Mouse (Mus musculus) cerebellum, postnatal 4 days (tissue): ENCODE data around the gene Dhrs7c.

Source experiments
- DNase-seq, 2 experiments: peaks; one replicate each; pipeline ENCODE4 v3.0.0; 2022; ENCODE audit warnings: low spot score in 2 of 2, mixed read lengths in 1 of 2

Gene Dhrs7c

GRCm38 (mm10) chr11:67839810-67840209 is 41.8 kb downstream of the Dhrs7c start:
- no peak for DNase-seq

GRCm38 (mm10) chr11:67845193-67845592 is 47.2 kb downstream of the Dhrs7c start:
- DNase-seq: no peak

- no peak for DNase-seq
These were observed 53.8 kb downstream of the Dhrs7c start for GRCm38 (mm10) chr11:67851770-67852169.

GRCm38 (mm10) chr11:67853996-67854395 is 56.0 kb downstream of the Dhrs7c start:
- DNase-seq: no peak

GRCm38 (mm10) chr11:67855035-67855434 is 57.0 kb downstream of the Dhrs7c start:
- DNase-seq: peak in 1 of 2 experiments; percentile 16

GRCm38 (mm10) chr11:67858518-67858917 is 60.5 kb downstream of the Dhrs7c start:
- no peak for DNase-seq

GRCm38 (mm10) chr11:67860743-67861398 is 62.9 kb downstream of the Dhrs7c start:
- no peak for DNase-seq

- no peak for DNase-seq
These were observed 63.4 kb downstream of the Dhrs7c start for GRCm38 (mm10) chr11:67861399-67861838.

GRCm38 (mm10) chr11:67865100-67865499 is 67.1 kb downstream of the Dhrs7c start:
- DNase-seq: no peak
